Mouse (Mus musculus) CH12.LX (cell line): ENCODE results near the gene Hcfc2. TPM values are rescaled to one million over a fixed set of nuclear protein-coding genes. Genes with fewer than 3 reads are reported as not detected.

Experiments
- DNase-seq: peaks from one replicate; pipeline ENCODE4 v3.0.0-alpha.2; 2013; ENCODE audit errors: extremely low read depth
- H3K27ac ChIP-seq: 2 replicates; pipeline ENCODE4 v1.5.1; 2012; ENCODE audit warnings: low read depth, mild to moderate bottlenecking, control low read depth, moderate library complexity; ENCODE audit not compliant: insufficient read depth
- H3K27me3 ChIP-seq: replicated peaks from 2 replicates; pipeline ENCODE3; 2012; ENCODE audit warnings: inconsistent platforms
- H3K36me3 ChIP-seq, 2 experiments: replicated peaks in 1 of 2; 2 replicates each; pipeline versions ENCODE3 to v1.6.1; 2012; ENCODE audit warnings: inconsistent platforms in 1 of 2, low read length in 1 of 2, mild to moderate bottlenecking in 1 of 2, mixed read lengths in 1 of 2, moderate library complexity in 1 of 2; ENCODE audit not compliant: control insufficient read depth in 1 of 2, insufficient read depth in 1 of 2
- H3K4me1 ChIP-seq, 2 experiments: 2 replicates each; pipeline ENCODE4 v1.6.1; 2012; ENCODE audit warnings: inconsistent platforms in 1 of 2, moderate library complexity in 1 of 2; ENCODE audit not compliant: insufficient read depth in 2 of 2, control insufficient read depth in 1 of 2
- H3K4me2 ChIP-seq: 2 replicates; pipeline ENCODE4 v1.6.1; 2012; ENCODE audit warnings: low read depth, mild to moderate bottlenecking, control low read depth; ENCODE audit not compliant: poor library complexity, insufficient read depth, severe bottlenecking
- H3K4me3 ChIP-seq, 3 experiments: fragments of 150-350 bp in 1 of 3; sonication (generic) in 1 of 3; replicated peaks in 1 of 3; 2 replicates each; pipeline versions ENCODE3 to v1.5.1; 2011 to 2012; ENCODE audit warnings: low read depth in 2 of 3, low read length in 2 of 3, mild to moderate bottlenecking in 2 of 3, moderate library complexity in 2 of 3, control low read depth in 1 of 3, improper control_type of control experiment in 1 of 3, inconsistent platforms in 1 of 3, mixed read lengths in 1 of 3; ENCODE audit not compliant: poor library complexity in 1 of 3
- H3K79me2 ChIP-seq: replicated peaks from 2 replicates; pipeline ENCODE4 v1.6.1; 2012; ENCODE audit warnings: mild to moderate bottlenecking, moderate library complexity; ENCODE audit not compliant: control insufficient read depth, poor library complexity, insufficient read depth, severe bottlenecking; ENCODE audit errors: extremely low read depth
- H3K9ac ChIP-seq: 2 replicates; pipeline ENCODE4 v1.6.1; 2012; ENCODE audit warnings: low read depth, mild to moderate bottlenecking, control low read depth, moderate library complexity; ENCODE audit not compliant: insufficient read depth
- H3K9me3 ChIP-seq: replicated peaks from 2 replicates; pipeline ENCODE3; 2012; ENCODE audit warnings: low read length, inconsistent platforms, mixed read lengths
- BHLHE40 ChIP-seq: IDR thresholded peaks from 2 replicates; pipeline ENCODE4 v1.6.1; 2011; ENCODE audit warnings: mild to moderate bottlenecking, low read depth, low read length, improper control_type of control experiment
- CHD1 ChIP-seq: IDR thresholded peaks from 2 replicates; pipeline ENCODE4 v1.6.1; 2012; ENCODE audit warnings: low read depth, low read length, improper control_type of control experiment, inconsistent platforms
- EP300 ChIP-seq: IDR thresholded peaks from 2 replicates; pipeline ENCODE4 v1.6.1; 2011; ENCODE audit warnings: low read length, improper control_type of control experiment
- ETS1 ChIP-seq: conservative IDR thresholded peaks from 2 replicates; pipeline ENCODE4 v1.6.1; 2012; ENCODE audit warnings: low read depth, mild to moderate bottlenecking, inconsistent platforms, low read length, improper control_type of control experiment, moderate library complexity
- HCFC1 ChIP-seq: IDR thresholded peaks from 2 replicates; pipeline ENCODE4 v1.6.1; 2012; ENCODE audit warnings: low read depth, mild to moderate bottlenecking, inconsistent platforms, low read length, improper control_type of control experiment
- IRF4 ChIP-seq: IDR thresholded peaks from 2 replicates; pipeline ENCODE4 v1.6.1; 2014; ENCODE audit warnings: low read depth, mild to moderate bottlenecking, inconsistent platforms, low read length, improper control_type of control experiment
- JUN ChIP-seq: IDR thresholded peaks from 2 replicates; pipeline ENCODE4 v1.6.1; 2011; ENCODE audit warnings: low read depth, mild to moderate bottlenecking, low read length, improper control_type of control experiment, moderate library complexity; ENCODE audit not compliant: insufficient read depth
- JUND ChIP-seq: conservative IDR thresholded peaks from 2 replicates; pipeline ENCODE4 v1.6.1; 2011; ENCODE audit warnings: low read depth, low read length, improper control_type of control experiment
- MAZ ChIP-seq: IDR thresholded peaks from 2 replicates; pipeline ENCODE4 v1.6.1; 2012; ENCODE audit warnings: low read depth, mild to moderate bottlenecking, inconsistent platforms, low read length, improper control_type of control experiment, moderate library complexity
- MEF2A ChIP-seq: IDR thresholded peaks from 2 replicates; pipeline ENCODE4 v1.6.1; 2014; ENCODE audit warnings: low read depth, mild to moderate bottlenecking, inconsistent platforms, low read length, improper control_type of control experiment, borderline replicate concordance
- MYC ChIP-seq: IDR thresholded peaks from 2 replicates; pipeline ENCODE4 v1.6.1; 2011; ENCODE audit warnings: low read depth, mild to moderate bottlenecking, improper control_type of control experiment, low read length
- NELFE ChIP-seq: IDR thresholded peaks from 2 replicates; pipeline ENCODE4 v1.6.1; 2011; ENCODE audit warnings: low read depth, low read length, improper control_type of control experiment
- PAX5 ChIP-seq: IDR thresholded peaks from 2 replicates; pipeline ENCODE4 v1.6.1; 2012; ENCODE audit warnings: low read length, inconsistent platforms, mixed read lengths
- POLR2A ChIP-seq: IDR thresholded peaks from 2 replicates; pipeline ENCODE4 v1.6.1; 2011; ENCODE audit warnings: low read depth, mild to moderate bottlenecking, improper control_type of control experiment, low read length
- POLR2AphosphoS2 ChIP-seq: IDR thresholded peaks from 2 replicates; pipeline ENCODE4 v1.6.1; 2011; ENCODE audit warnings: low read depth, low read length, improper control_type of control experiment
- RAD21 ChIP-seq: IDR thresholded peaks from 2 replicates; pipeline ENCODE4 v1.6.1; 2011; ENCODE audit warnings: low read depth, mild to moderate bottlenecking, low read length, improper control_type of control experiment, moderate library complexity
- SMC3 ChIP-seq: IDR thresholded peaks from 2 replicates; pipeline ENCODE4 v1.6.1; 2011; ENCODE audit warnings: low read depth, low read length, improper control_type of control experiment
- TBP ChIP-seq: conservative IDR thresholded peaks from 2 replicates; pipeline ENCODE4 v1.6.1; 2011; ENCODE audit warnings: low read depth, low read length, improper control_type of control experiment
- TCF12 ChIP-seq: IDR thresholded peaks from 2 replicates; pipeline ENCODE4 v1.6.1; 2014; ENCODE audit warnings: low read depth, mild to moderate bottlenecking, inconsistent platforms, low read length, improper control_type of control experiment
- UBTF ChIP-seq: IDR thresholded peaks from 2 replicates; pipeline ENCODE4 v1.6.1; 2012; ENCODE audit warnings: low read depth, mild to moderate bottlenecking, inconsistent platforms, low read length, improper control_type of control experiment, moderate library complexity
- ZNF384 ChIP-seq: IDR thresholded peaks from 2 replicates; pipeline ENCODE4 v1.6.1; 2012; ENCODE audit warnings: low read depth, low read length, improper control_type of control experiment, inconsistent platforms
- dilution Hi-C: fragments of 300-500 bp; cut with MboI; formaldehyde crosslinking; loops from 2 replicates; pipeline ENCODE4 v1.14.3; 2020; ENCODE audit warnings: low sequenced_read_pairs; ENCODE audit not compliant: extremely low pct_unique_long_range_greater_than_20kb, extremely low pct_ligation_motif_present
- in situ Hi-C: fragments of 300-500 bp; cut with MboI; formaldehyde crosslinking; loops from 3 replicates; pipeline ENCODE4 v1.14.3; 2019; ENCODE audit warnings: low sequenced_read_pairs, low pct_ligation_motif_present, low pct_unique_long_range_greater_than_20kb, mixed read lengths
- polyA plus RNA-seq: library from polyadenylated mRNA; unstranded; fragments of >175 nt; gene quantifications from 2 replicates; pipeline ENCODE4 v1.2.1, GENCODE M21; 2012; ENCODE audit warnings: low read depth; ENCODE audit not compliant: insufficient read length
- total RNA-seq, 2 experiments: library from RNA; depleted of rRNA; stranded (reverse); fragments of 300-350 nt in 1 of 2; fragments of >200 nt in 1 of 2; gene quantifications; 2 replicates each; pipeline ENCODE4 v1.2.3; 2012 to 2014

Hcfc2 gene
- total and polyA plus RNA-seq, 3 experiments = 10.5 to 13.0 (median 12.3) TPM

- Histone ChIP-seq H3K79me2 (peaks cover 34% of the 10 kb centered on the region), H3K4me3 (no peak overlapping the region), H3K27ac (no peak overlapping the region), H3K9me3 (no peaks in the 10 kb centered on the region), H3K36me3 (peaks cover 82 to 97% of the 10 kb centered on the region in 2 experiments), H3K9ac (no peak overlapping the region), H3K4me1 (peaks cover 5 to 26% of the 10 kb centered on the region in 2 experiments; a peak in 3 of 4 replicates), H3K27me3 (no peaks in the 10 kb centered on the region), H3K4me2 (no peak overlapping the region)
- dilution Hi-C loops = no loop called here
- in situ Hi-C loops = no loop called here
- TF ChIP-seq JUN (no peak), RAD21 (no peak), POLR2A (no peak), MAZ (no peak), HCFC1 (no peak), JUND (no peak), POLR2AphosphoS2 (no peak), ZNF384 (no peak), TCF12 (no peak), SMC3 (no peak)
- no peak for DNase-seq
Measured at GRCm38 (mm10) chr10:82756466-82756865, 60.5 kb downstream of the Hcfc2 start.

- no peak overlapping the region for H3K9ac ChIP-seq
- H3K4me3 ChIP-seq = no peak overlapping the region
- no peak overlapping the region for H3K4me2 ChIP-seq
- DNase-seq = no peak
- no peaks in the 10 kb centered on the region for H3K9me3 ChIP-seq
- dilution Hi-C loops = no loop called here
- H3K27ac ChIP-seq = no peak overlapping the region
- H3K79me2 ChIP-seq = peaks cover 37% of the 10 kb centered on the region
- no peak for TF ChIP-seq EP300
- no peak for TF ChIP-seq TCF12
- no peak for TF ChIP-seq IRF4
- no peak for TF ChIP-seq UBTF
- TF ChIP-seq POLR2A = no peak
- TF ChIP-seq PAX5 = no peak
- TF ChIP-seq JUND = no peak
- no peak for TF ChIP-seq SMC3
- TF ChIP-seq ETS1 = no peak
- no peak for TF ChIP-seq MEF2A
- no peak for TF ChIP-seq BHLHE40
- no peak for TF ChIP-seq NELFE
- TF ChIP-seq CHD1 = no peak
- TF ChIP-seq MYC = no peak
- TF ChIP-seq TBP = no peak
- peaks cover 6 to 34% of the 10 kb centered on the region in 2 experiments; a peak in 3 of 4 replicates for H3K4me1 ChIP-seq
- H3K36me3 ChIP-seq = peaks cover 76 to 89% of the 10 kb centered on the region in 2 experiments
- no peaks in the 10 kb centered on the region for H3K27me3 ChIP-seq
- in situ Hi-C loops = no loop called here
Measured at GRCm38 (mm10) chr10:82757341-82757740, 61.4 kb downstream of the Hcfc2 start.
